In genomic region chr5:21034388-21034966, GRCm38 (mm10) we compare ENCODE assay signal across 15 mouse cellular contexts. TPM values are rescaled to one million over a fixed set of nuclear protein-coding genes. Genes with fewer than 3 reads are reported as not detected.
DNase-seq lines count a peak whose midpoint lies in the region; ATAC-seq and TF ChIP-seq lines count a peak whose summit lies in the region.
"Had no signal": no experiment of that assay in that cellular context is flagged by ENCODE, and none has a peak within 500 bp of the region (broad histone marks: within the 10 kb centered on the region; RNA-seq: fewer than 3 reads in every experiment).

No protein-coding gene starts in this region.

- 53% methylated on average over 6 of the region's 6 CpGs for WGBS in forebrain, embryonic 15.5 days
- WGBS in midbrain, embryonic 12.5 days, result 73% methylated on average over 6 of the region's 6 CpGs
- 86% methylated on average over 6 of the region's 6 CpGs for WGBS in embryonic facial prominence, embryonic 10.5 days

- no peak for DNase-seq in left cerebral cortex, adult 2 months (ENCODE audit: extremely low spot score in 1 of 2, low spot score in 2 of 2)
- DNase-seq in left cerebral cortex, adult 11 months (ENCODE audit: low spot score), result no peak
- no peak for DNase-seq in heart, postnatal 4 days
- DNase-seq in embryonic facial prominence, embryonic 10.5 days (ENCODE audit: low spot score), result no peak
- DNase-seq in adrenal gland, adult (ENCODE audit: inconsistent age in 2 of 2, low spot score in 1 of 2), result no peak
- DNase-seq: cerebellum, adult 9-10 months; lung, postnatal 4 days; thymus, postnatal 4 days had no signal

- H3K27me3 ChIP-seq in forebrain, embryonic 15.5 days, result no peaks in the 10 kb centered on the region
- H3K27me3 ChIP-seq in midbrain, embryonic 12.5 days, result no peaks in the 10 kb centered on the region
- H3K27me3 ChIP-seq in embryonic facial prominence, embryonic 10.5 days (replicated peaks; ENCODE audit: low read depth, poor library complexity, severe bottlenecking), result no peaks in the 10 kb centered on the region
- H3K27me3 ChIP-seq: stomach, embryonic 15.5 days had no signal

- no peaks in the 10 kb centered on the region for H3K36me3 ChIP-seq in forebrain, embryonic 15.5 days
- H3K36me3 ChIP-seq in midbrain, embryonic 12.5 days, result no peaks in the 10 kb centered on the region
- 0 out of 2 replicates have a peak, but pooled peaks cover 1% of the 10 kb centered on the region for H3K36me3 ChIP-seq in embryonic facial prominence, embryonic 10.5 days (replicated peaks)
- H3K36me3 ChIP-seq: stomach, embryonic 15.5 days had no signal

- H3K4me3 ChIP-seq in left cerebral cortex, adult 2 months, result no peak overlapping the region
- no peak overlapping the region for H3K4me3 ChIP-seq in bone marrow macrophage, adult 2 months (ENCODE audit: insufficient read depth, low read length)
- H3K4me3 ChIP-seq in forebrain, embryonic 15.5 days, result no peak overlapping the region
- H3K4me3 ChIP-seq in midbrain, embryonic 12.5 days, result no peak overlapping the region
- no peak overlapping the region for H3K4me3 ChIP-seq in embryonic facial prominence, embryonic 10.5 days
- H3K4me3 ChIP-seq: stomach, embryonic 15.5 days had no signal

- H3K4me1 ChIP-seq in bone marrow macrophage, adult 2 months (ENCODE audit: control insufficient read depth, insufficient read depth, low read length), result peaks cover 52% of the 10 kb centered on the region
- H3K4me1 ChIP-seq in forebrain, embryonic 15.5 days, result peaks cover 24% of the 10 kb centered on the region
- H3K4me1 ChIP-seq in midbrain, embryonic 12.5 days, result peaks cover 14% of the 10 kb centered on the region; the same call in 1 of the 2 replicates
- H3K4me1 ChIP-seq in embryonic facial prominence, embryonic 10.5 days, result peaks cover 14% of the 10 kb centered on the region

- no peak overlapping the region for H3K9ac ChIP-seq in forebrain, embryonic 15.5 days (replicated peaks)
- no peak overlapping the region for H3K9ac ChIP-seq in midbrain, embryonic 12.5 days (replicated peaks)
- H3K9ac ChIP-seq: liver, embryonic 14.5 days; stomach, embryonic 15.5 days had no signal

- ATAC-seq in forebrain, embryonic 15.5 days (replicated peaks), result peak; percentile 53
- ATAC-seq in midbrain, embryonic 12.5 days (ENCODE audit: low FRiP score, low read depth), result peak; percentile 30
- ATAC-seq: activated CD4-positive, CD25-positive, alpha-beta regulatory T cell, adult 4 months; inflammation-experienced regulatory T-cells, adult 6 months had no signal

- intact Hi-C loops in left cerebral cortex, adult 2 months (cut with DNase I), result loop anchor here (2.0 kb wide), 1 partner anchor 20 kb away; the partner anchor contains the start of gene Ptpn12

- H3K9me3 ChIP-seq in forebrain, embryonic 15.5 days, result no peaks in the 10 kb centered on the region
- no peaks in the 10 kb centered on the region for H3K9me3 ChIP-seq in midbrain, embryonic 12.5 days
- H3K9me3 ChIP-seq in embryonic facial prominence, embryonic 10.5 days, result no peaks in the 10 kb centered on the region
- H3K9me3 ChIP-seq: stomach, embryonic 15.5 days had no signal

- TF ChIP-seq CTCF in left cerebral cortex, adult 2 months (IDR thresholded peaks at IDR 0.05), result no peak
- TF ChIP-seq CTCF in bone marrow macrophage, adult 2 months (IDR thresholded peaks at IDR 0.05; ENCODE audit: low read depth, low read length), result no peak

- no peak for TF ChIP-seq POLR2A in bone marrow macrophage, adult 2 months (IDR thresholded peaks at IDR 0.05; ENCODE audit: borderline replicate concordance, low read depth, low read length)

- H3K27ac ChIP-seq in left cerebral cortex, adult 2 months, result peak overlapping the region; percentile 40; the same call in 1 of the 2 replicates
- H3K27ac ChIP-seq in bone marrow macrophage, adult 2 months (ENCODE audit: insufficient read depth, low read depth, low read length), result peak overlapping the region; percentile 39
- no peak overlapping the region; the same call in 1 of the 2 replicates for H3K27ac ChIP-seq in forebrain, embryonic 15.5 days (replicated peaks)
- no peak overlapping the region for H3K27ac ChIP-seq in midbrain, embryonic 12.5 days (replicated peaks)
- no peak overlapping the region for H3K27ac ChIP-seq in embryonic facial prominence, embryonic 10.5 days (replicated peaks)
- H3K27ac ChIP-seq: liver, embryonic 14.5 days; stomach, embryonic 15.5 days had no signal

- H3K4me2 ChIP-seq in forebrain, embryonic 15.5 days (replicated peaks), result no peak overlapping the region
- no peak overlapping the region for H3K4me2 ChIP-seq in midbrain, embryonic 12.5 days (replicated peaks)
- H3K4me2 ChIP-seq: stomach, embryonic 15.5 days had no signal

RNA-seq across cellular contexts. Expression of gene Ptpn12, which starts 21.2 kb away (rescaled TPM):
- total RNA-seq in left cerebral cortex, adult 2 months (2021), result 10 to 100 TPM; 40.4 to 42.2 TPM
- 86.0 and 92.2 TPM in 2 replicates for polyA plus RNA-seq in bone marrow macrophage, adult 2 months (2012; ENCODE audit: insufficient read depth, insufficient read length, missing spikeins)
- 28.4 and 29.2 TPM in 2 replicates for polyA plus RNA-seq in forebrain, embryonic 15.5 days (2015; fragmentation: Nextera tagmentation; extraction: Ambion mirVana)
- 30.9 and 31.3 TPM in 2 replicates for polyA plus RNA-seq in midbrain, embryonic 12.5 days (2016; fragmentation: Nextera tagmentation; extraction: Ambion mirVana)
- 10 to 100 TPM; 50.0 to 53.0 TPM for total RNA-seq in heart, postnatal 4 days (2021)
- 22.6 and 25.6 TPM in 2 replicates for polyA plus RNA-seq in embryonic facial prominence, embryonic 10.5 days (2016; fragmentation: Nextera tagmentation; extraction: Ambion mirVana)

Comparison
In these comparisons a context has a peak if more than half of its experiments do, and no peak if none do; other contexts are left out.
1. H3K27ac ChIP-seq: peak in left cerebral cortex, adult 2 months (single experiment) and bone marrow macrophage, adult 2 months (single experiment); none in forebrain, embryonic 15.5 days (single experiment), midbrain, embryonic 12.5 days (single experiment) and embryonic facial prominence, embryonic 10.5 days (single experiment).